Mouse (Mus musculus): ENCODE measurements around the gene Hnrnpul2. TPM values are rescaled to one million over a fixed set of nuclear protein-coding genes. Genes with fewer than 3 reads are reported as not detected.

Hnrnpul2 gene
- 10 to 100 TPM; 51.0 to 56.3 TPM for total RNA-seq (2021)

DNA sequence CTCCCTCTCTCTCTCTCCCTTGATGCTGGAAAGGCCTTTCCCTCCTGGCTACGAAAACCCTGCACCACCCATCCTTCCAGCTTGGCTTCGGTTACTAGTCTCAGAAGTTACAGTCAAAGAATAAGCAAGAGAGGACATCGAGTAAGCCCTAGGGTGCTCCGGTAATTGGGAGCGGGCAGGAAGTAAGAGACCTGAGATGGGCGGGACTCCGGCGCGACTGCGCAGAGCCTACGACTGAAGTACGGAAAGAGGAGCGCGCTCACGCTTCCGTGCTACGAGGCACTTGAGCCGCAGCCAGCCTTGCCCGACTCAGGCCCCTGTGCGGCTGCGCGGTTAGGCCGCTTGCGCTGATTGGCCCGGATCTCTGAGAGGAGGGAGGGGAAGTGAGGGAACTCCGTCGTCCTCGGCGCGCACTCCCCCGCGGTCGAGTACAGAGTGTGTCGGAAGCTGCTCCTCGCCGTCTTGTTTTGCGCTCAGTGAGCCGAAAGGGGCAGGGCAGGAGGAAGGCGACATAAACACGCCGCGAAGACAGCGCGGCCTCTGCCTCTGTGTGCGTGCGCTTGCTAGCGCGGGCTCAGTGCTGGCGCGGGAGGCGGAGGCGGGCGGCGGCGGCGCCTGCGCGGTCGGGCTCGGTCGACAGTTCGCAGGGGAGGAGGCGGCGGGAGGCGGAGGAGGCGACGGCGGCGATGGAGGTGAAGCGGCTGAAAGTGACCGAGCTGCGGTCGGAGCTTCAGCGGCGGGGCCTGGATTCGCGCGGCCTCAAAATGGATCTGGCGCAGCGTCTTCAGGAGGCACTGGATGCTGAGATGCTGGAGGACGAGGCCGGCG, at the start of gene Hnrnpul2:
Gene Hnrnpul2, plus strand, starts transcription at position 415 of the 828 bp plus-strand sequence.
- intact Hi-C loops (cut with DNase I) = loop anchor here (2.0 kb wide), 2 partner anchors 17 kb away; partner anchors contain the start of genes Bscl2 and Zbtb3

GRCm38 (mm10) chr19:8770567-8771270, 49.1 kb upstream of the Hnrnpul2 start, which contains the start of gene Tmem223:
Tmem223 (plus strand) TSS chr19:8770996.
- intact Hi-C loops (cut with DNase I) = no loop called here
- DNase-seq = peak; percentile 86 to 92

More for the DNA sequence above, at the start of gene Hnrnpul2:
- DNase-seq = peak; percentile 99

DNA sequence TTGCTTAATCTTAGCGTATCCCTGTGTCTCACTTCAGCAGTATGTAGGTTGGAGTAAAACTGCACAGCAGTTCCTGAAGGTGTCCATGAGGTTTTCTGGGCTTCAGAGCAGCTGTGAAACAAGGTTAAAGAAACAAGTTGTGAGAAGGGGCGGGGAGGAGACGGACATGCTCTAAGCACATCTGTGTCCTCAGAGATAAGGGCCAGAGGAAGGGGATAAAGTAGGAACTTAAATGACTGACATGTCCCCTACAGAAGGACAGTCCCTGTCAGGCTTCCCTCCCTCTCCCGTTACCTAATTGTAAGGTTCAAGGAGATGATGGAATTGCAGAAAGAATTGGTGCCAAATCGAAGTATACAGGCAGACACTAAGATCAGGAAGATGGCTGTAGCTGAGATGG, 46.8 kb upstream of the Hnrnpul2 start:
- DNase-seq = no peak
- intact Hi-C loops (cut with DNase I) = no loop called here

DNA sequence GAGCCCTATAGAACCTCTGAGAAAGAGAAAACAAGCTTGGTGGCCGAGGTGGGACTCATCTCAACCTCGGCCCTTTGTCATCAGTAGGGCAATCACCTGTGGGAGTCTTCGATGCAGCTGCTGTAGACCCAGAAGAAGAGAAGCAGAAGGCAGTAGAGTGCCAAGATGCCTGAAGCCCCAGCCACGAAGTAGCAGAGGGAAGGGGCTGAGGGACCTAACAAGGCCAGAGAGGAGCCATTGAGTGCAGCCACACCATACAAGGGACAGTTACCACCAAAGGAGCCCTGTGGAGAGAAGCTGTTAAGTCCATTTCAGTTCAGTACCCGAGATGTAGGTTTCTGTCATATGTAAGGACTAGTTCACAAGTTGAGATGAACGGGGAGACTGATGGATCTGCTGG, 46.4 kb upstream of the Hnrnpul2 start:
- no peak for DNase-seq
- intact Hi-C loops (cut with DNase I) = no loop called here

- intact Hi-C loops (cut with DNase I) = no loop called here
- DNase-seq = peak; percentile 97 to 98
These were observed 45.5 kb upstream of the Hnrnpul2 start, which contains the start of gene Tmem179b for GRCm38 (mm10) chr19:8774086-8774835. Tmem179b (minus strand) TSS chr19:8774467.

DNA sequence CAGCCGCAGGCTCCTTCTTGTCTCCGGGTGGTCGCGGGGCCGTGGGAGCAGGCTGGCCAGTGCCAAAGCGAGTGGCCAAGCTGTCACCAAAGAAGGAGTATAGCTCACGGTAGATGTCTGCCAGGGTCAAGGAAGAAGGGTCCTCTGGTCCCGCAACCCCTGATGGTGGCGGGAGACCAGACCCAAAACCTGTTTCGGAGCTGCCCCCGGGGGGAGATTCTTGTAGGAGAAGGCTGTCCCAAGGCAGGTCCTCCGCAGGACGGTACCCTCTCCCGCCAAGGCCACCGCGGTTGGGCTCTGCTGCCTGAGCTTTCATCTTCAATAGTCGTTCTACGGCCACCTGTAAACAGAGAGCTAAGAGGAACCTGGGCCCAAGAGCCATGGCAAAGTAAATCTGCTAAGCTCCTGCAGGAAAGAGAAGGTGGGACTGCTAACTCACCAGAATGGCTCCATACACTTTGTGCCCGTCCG, 44.8 kb upstream of the Hnrnpul2 start:
- no peak for DNase-seq
- intact Hi-C loops (cut with DNase I) = no loop called here

DNA sequence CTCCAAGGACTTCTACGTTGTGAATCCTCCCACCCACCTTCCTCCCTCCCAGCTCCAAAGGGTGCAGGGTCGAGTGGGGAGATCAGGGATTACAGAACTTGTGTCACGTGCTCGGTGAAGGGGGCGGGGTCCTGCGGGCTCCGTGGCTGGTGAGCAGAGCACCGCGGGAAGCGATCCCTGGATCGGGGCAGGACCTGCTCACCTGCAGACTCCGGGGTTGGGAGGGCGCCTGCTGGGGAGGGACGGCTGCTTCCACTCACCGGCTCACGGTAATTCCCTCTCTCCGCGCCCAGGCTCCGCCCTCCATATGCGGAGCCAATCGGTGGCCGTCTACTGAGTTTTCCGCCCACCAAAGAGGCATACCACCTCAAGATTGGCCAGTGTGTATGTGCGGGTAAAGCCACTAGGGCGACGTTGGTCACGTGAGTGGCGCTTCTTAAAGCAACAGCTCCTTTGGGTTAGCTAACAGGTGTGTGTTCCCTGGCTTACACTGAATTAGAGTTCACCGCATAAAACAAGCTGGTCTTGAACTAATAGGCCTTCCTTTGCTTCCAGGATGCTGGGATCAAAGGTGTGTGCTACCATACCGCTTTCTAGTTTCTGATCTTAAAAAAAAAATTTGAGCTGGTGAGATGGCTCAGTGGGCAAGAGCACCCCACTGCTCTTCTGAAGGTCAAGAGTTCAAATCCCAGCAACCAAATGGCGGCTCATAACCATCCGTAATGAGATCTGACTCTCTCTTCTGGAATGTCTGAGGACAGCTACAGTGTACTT, 33.6 kb upstream of the Hnrnpul2 start, which contains the start of gene Taf6l:
Gene Taf6l, minus strand, starts transcription at position 410 of the 774 bp plus-strand sequence.
- DNase-seq = peak; percentile 94 to 95
- intact Hi-C loops (cut with DNase I) = no loop called here

DNA sequence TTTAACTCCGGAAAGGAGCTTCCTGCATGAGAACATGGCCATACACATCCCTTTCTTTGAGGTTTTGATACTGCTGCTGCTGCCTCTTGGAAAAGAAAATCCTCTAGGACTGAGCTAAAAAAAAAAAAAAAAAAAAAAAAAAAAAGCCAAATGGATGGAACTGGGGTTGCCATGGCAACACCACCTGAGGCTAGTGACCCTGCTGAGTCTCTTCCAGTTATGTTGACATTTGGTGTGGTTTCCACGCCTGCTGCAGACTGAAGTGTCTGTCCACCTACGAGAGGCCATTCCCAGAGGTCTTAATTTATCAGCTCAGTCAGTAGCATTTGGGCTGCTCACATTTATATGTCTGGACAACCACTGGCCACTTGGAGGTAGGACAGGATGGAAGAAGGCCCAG, 31.3 kb upstream of the Hnrnpul2 start:
- no peak for DNase-seq
- intact Hi-C loops (cut with DNase I) = no loop called here

- no peak for DNase-seq
- intact Hi-C loops (cut with DNase I) = no loop called here
These were observed 30.6 kb upstream of the Hnrnpul2 start for GRCm38 (mm10) chr19:8789171-8789570.

DNA sequence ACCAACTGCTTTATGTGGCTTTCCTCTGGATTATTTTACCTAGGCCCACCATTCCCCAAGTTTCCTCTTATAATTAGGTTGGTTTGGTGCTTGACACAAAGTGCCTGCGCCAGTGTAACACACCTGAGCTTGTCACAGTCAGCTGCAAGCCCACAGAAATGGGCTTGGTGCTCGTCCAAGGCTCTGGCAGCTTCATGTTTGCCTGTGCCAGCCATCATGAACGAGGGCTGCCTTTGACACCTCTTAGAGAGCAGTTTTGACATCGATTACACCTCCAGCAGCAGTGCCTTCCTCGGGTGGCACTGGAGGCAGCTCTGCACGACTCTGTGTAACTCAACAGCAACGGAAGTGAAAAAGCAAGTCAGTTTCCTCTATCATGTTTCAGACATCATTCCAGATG, 29.6 kb upstream of the Hnrnpul2 start:
- DNase-seq = no peak

GRCm38 (mm10) chr19:8798264-8798946, 21.4 kb upstream of the Hnrnpul2 start, which contains the start of gene Polr2g:
Polr2g (minus strand) TSS chr19:8798577.
- peak; percentile 92 to 93 for DNase-seq
- intact Hi-C loops (cut with DNase I) = no loop called here

More for the DNA sequence above, 29.6 kb upstream of the Hnrnpul2 start:
- intact Hi-C loops (cut with DNase I) = no loop called here

- no peak for DNase-seq
- intact Hi-C loops (cut with DNase I) = no loop called here
These were observed 20.9 kb upstream of the Hnrnpul2 start for GRCm38 (mm10) chr19:8798947-8799315.

GRCm38 (mm10) chr19:8802130-8802821, 17.5 kb upstream of the Hnrnpul2 start, which contains the start of gene Zbtb3:
Zbtb3 (plus strand) TSS chr19:8802555.
- intact Hi-C loops (cut with DNase I) = loop anchor here (2.0 to 5.0 kb wide), 2 partner anchors 17 to 45 kb away; partner anchors contain the start of genes Nxf1 and Ttc9c
- DNase-seq = peak; percentile 97

DNA sequence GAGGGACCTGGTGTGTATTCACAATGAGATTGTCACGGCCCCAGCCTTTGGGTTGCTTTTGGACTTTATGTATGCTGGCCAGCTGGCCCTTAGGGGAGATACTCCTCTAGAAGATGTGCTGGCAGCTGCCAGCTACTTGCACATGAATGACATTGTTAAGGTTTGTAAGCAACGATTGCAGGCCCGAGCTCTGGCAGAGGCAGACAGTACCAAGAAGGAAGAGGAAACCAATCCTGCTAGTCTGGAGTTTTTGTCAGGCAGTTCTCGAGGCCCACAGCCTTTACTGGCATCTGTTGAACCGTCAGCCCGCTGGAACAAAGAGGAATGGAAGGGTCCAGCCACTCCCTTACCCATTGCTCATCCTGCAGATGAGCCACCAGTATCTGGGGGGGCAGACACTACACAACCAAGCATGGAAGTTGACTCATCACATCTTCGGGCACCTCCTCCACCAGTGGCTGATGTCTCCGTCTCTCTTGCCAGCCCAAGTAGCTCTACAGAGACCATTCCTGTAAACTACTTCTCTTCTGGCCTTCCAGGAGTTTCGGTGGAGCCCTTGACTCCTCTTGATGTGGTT, 16.5 kb upstream of the Hnrnpul2 start:
- DNase-seq = no peak
- intact Hi-C loops (cut with DNase I) = loop anchor here (2.0 to 5.0 kb wide), 2 partner anchors 16 to 46 kb away; partner anchors contain the start of genes Nxf1 and Ttc9c

GRCm38 (mm10) chr19:8803879-8804660, 15.7 kb upstream of the Hnrnpul2 start:
- DNase-seq = no peak
- intact Hi-C loops (cut with DNase I) = loop anchor here (2.0 to 5.0 kb wide), 2 partner anchors 15 to 47 kb away; partner anchors contain the start of genes Nxf1 and Ttc9c

GRCm38 (mm10) chr19:8806810-8807209, 13.0 kb upstream of the Hnrnpul2 start:
- intact Hi-C loops (cut with DNase I) = no loop called here
- DNase-seq = no peak

DNA sequence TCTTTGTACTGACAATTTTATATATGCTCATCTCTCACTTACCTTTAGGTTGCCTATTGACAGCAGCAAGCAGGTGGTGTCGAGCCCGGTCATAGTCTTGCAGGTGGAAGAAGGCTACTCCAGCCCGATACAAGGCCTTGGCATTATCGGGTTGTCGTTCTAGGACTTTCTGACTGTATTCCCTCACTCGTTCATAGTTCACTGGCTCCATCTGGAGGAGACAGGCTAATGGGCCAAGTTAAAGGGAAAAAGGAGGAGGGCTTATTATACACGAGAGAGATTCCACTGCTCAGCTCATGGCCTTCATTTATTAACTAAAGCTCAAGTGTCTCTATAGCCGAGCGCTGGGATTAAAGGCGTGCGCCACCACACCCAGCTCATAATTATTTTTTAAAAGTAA, 4.0 kb upstream of the Hnrnpul2 start:
- intact Hi-C loops (cut with DNase I) = no loop called here
- DNase-seq = no peak

Data from heart, postnatal 10 days (tissue).